Mouse (Mus musculus): Measurements from ENCODE around the gene Atp8a1.

The Atp8a1 gene

DNA sequence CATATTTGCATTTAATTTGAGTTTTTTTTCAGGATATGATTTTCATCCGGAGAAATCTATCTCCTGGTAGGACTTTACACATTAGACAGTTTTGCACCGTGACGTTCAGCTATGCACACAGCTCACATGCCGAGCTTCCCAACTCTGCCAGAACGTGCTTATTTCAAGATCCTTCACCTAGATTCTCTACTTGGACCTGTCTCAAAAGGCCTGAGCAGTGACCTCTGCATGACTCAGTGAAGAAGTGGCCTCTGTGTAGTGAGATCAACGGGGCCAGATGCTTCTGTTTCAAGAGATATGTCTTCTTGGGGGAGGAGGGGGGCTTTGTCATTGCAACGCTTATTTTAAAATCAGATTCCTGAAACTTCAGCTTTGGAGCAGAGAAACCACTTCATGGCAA, 64.5 kb downstream of the Atp8a1 start:
- ATAC-seq (ENCODE audit: insufficient number of reproducible peaks, low FRiP score, low TSS enrichment): no peak

DNA sequence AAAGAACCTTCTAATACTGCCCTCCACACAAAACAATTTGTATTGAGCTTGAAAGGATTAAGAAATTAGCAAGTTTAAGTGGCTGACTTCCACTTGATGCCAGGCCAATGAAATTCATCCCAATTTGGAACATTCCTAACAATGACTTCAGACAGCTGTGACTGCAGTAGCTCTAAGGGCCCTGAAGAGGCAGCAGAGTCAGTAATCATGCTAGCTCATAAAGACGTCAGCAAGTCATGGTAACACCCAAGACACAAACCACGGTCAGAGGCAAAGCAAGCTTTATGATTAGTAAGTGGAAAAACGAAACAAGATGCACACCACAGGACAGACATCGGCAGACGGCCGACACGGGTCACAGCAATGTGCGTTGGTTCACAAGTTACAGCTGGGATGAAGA, 69.2 kb downstream of the Atp8a1 start:
- peak; percentile 82 for ATAC-seq (ENCODE audit: insufficient number of reproducible peaks, low FRiP score, low TSS enrichment)

GRCm38 (mm10) chr5:67774186-67774585, 73.0 kb downstream of the Atp8a1 start:
- ATAC-seq (ENCODE audit: insufficient number of reproducible peaks, low FRiP score, low TSS enrichment): no peak

DNA sequence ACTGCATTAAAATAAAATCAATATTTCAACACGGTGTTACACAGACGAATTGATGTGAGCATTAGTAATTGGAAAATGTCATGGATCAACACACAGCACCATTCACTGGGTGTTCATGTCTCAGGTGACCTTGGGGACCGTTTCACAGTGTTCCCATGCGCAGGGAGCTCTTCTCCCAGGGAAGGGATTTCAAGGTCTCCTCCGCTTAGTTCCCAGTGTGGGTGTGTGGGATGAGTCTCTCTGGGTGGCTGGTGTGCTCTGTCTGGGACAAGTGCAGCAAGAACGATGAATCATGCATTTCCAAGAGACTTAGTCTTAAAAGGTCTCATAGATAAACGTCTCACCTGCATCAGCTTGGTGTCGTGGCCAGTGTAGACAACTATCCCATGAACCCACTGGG, 78.5 kb downstream of the Atp8a1 start:
- no peak for ATAC-seq (ENCODE audit: insufficient number of reproducible peaks, low FRiP score, low TSS enrichment)

GRCm38 (mm10) chr5:67764798-67765197, 82.4 kb downstream of the Atp8a1 start:
- ATAC-seq (ENCODE audit: insufficient number of reproducible peaks, low FRiP score, low TSS enrichment): no peak

GRCm38 (mm10) chr5:67758126-67758525, 89.1 kb downstream of the Atp8a1 start:
- no peak for ATAC-seq (ENCODE audit: insufficient number of reproducible peaks, low FRiP score, low TSS enrichment)

DNA sequence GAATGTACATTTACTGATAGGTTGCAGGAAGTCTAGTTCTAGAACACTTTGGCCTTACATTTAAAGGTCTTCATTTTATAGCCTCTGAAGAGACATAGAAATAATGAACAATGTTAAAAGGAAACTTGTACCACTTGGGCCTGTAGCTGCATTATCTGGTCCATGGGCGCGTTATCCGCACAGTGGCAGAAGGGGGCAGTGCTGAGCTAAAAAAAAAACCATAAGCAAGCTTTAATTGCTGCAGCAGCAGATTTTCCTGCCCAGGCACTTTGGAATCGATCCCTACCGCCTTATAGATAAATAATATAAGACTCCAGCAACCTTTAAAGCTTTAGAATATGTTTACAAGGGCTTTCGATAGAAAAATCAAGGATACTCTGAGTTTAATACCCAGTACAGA, 91.1 kb downstream of the Atp8a1 start:
- ATAC-seq (ENCODE audit: insufficient number of reproducible peaks, low FRiP score, low TSS enrichment): no peak

DNA sequence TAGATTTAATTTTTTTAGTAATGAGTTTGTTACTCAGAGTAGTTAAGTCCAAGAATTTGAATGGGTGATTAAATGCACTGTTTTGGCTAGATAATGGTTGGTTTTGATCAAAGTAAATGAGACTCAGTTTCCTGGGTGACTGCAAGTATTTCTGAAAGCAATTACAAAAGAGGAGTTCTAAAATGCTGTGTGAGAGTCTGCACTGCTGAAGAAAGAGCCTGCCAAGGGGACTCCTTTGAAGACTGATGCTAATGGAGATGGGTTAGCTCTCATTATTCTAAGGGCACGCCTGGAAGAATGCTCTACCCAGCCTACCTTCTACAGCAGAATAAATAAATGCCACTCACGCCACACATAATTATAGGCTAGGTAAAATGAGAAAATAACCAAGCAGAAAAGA, 94.2 kb downstream of the Atp8a1 start:
- ATAC-seq (ENCODE audit: insufficient number of reproducible peaks, low FRiP score, low TSS enrichment): no peak

GRCm38 (mm10) chr5:67752629-67753028, 94.6 kb downstream of the Atp8a1 start:
- peak; percentile 43; the same call in 1 of the 2 replicates for ATAC-seq (ENCODE audit: insufficient number of reproducible peaks, low FRiP score, low TSS enrichment)

GRCm38 (mm10) chr5:67752007-67752406, 95.2 kb downstream of the Atp8a1 start:
- peak; percentile 74 for ATAC-seq (ENCODE audit: insufficient number of reproducible peaks, low FRiP score, low TSS enrichment)

DNA sequence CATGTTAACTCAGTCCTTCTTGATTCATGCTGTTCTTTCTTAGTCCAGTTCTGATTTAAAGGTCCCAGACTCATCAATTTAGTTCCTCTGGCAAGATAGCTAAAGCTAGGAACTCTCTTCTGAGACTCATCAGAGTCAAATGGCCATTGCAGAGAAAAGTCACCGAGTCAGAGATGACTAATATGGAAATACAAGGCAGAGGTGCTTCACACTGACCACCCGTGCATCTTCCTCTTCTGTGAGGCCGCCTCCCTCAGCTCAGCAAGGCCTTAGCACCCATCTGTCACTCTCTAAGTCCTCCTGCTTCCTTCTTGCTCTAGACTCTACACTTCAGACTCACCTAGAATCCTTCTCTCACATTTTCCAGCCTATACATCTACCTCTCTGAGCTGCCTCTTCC, 108.0 kb downstream of the Atp8a1 start:
- ATAC-seq (ENCODE audit: insufficient number of reproducible peaks, low FRiP score, low TSS enrichment): no peak

DNA sequence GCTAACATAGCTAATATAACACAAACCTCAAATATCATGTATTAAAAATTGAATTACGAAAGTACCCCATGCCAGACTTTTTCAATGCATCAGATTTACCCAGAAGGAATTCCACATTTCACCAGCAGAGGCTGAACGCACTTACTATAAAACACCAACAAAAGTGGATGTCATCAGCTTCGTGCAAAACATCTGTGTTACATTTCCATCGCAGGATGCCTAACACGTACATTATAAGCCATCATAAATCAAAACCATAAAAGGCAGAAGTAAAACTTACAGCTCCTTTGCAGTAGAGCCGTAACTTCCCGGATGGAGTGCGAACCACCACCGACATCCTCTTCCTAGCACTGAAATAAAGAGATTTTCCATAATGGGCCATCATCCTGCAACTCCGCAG, 109.1 kb downstream of the Atp8a1 start:
- ATAC-seq (ENCODE audit: insufficient number of reproducible peaks, low FRiP score, low TSS enrichment): no peak

- ATAC-seq (ENCODE audit: insufficient number of reproducible peaks, low FRiP score, low TSS enrichment): peak; percentile 62
Measured at GRCm38 (mm10) chr5:67735771-67736170, 111.5 kb downstream of the Atp8a1 start.

- no peak for ATAC-seq (ENCODE audit: insufficient number of reproducible peaks, low FRiP score, low TSS enrichment)
Measured at GRCm38 (mm10) chr5:67733551-67734258, 113.5 kb downstream of the Atp8a1 start.

DNA sequence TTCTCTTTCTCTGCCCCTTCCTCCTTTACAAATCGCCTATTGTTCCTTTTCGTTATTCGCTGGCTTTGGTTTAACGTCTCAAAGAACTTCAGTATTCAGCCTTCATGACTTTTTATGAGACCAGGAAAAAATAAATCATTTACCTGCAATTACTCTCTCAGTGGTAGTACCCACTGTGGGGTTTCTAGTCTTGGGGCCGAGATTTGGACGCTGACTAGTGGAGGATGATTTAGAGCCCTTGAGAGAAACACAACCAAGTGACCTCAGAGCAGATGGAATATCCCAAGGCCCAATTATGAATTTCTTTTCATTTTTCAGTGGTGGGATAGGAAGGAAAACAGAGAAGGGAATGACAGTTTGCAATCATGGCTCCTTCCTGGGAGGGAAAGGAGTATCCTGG, 114.1 kb downstream of the Atp8a1 start:
- no peak for ATAC-seq (ENCODE audit: insufficient number of reproducible peaks, low FRiP score, low TSS enrichment)

DNA sequence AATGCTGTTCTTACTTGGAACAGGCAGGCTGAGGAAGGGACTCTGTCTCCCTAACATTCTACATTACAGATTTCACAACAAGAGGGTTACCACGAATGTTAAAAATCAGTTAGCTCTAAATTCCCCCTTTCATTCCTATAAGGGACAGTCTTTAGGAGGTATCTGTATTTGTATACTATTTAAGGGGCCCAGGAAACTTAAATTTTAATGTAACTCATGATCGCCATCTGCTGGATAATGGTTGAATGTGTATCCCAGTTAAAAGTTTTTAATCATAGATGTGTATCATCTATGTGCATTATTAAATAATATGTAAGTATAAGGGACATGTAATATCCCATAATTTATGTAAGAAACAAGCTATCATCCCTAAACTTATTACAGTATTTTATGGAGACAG, 119.5 kb downstream of the Atp8a1 start:
- ATAC-seq (ENCODE audit: insufficient number of reproducible peaks, low FRiP score, low TSS enrichment): no peak

DNA sequence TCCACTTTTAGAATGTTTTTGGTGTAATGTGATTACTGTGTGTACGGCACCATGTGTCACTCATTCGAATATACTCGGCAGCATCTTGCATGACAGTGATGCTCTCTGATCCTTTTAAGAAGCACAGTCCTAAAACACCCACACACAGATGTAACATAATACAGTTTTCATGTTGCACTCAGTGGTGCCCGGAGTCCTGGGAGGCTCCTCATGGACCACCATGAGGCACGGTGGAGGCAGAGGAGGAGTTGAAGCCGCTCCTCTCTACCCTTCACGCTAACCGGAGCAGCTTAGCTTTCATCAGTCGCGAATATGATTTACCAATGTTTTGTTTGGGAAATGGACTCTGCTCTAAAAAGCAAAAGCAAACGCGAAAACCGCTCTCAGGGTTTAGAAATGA, 120.4 kb downstream of the Atp8a1 start:
- ATAC-seq (ENCODE audit: insufficient number of reproducible peaks, low FRiP score, low TSS enrichment): no peak

GRCm38 (mm10) chr5:67701641-67702040, 145.6 kb downstream of the Atp8a1 start:
- no peak for ATAC-seq (ENCODE audit: insufficient number of reproducible peaks, low FRiP score, low TSS enrichment)

GRCm38 (mm10) chr5:67699418-67699817, 147.8 kb downstream of the Atp8a1 start:
- ATAC-seq (ENCODE audit: insufficient number of reproducible peaks, low FRiP score, low TSS enrichment): no peak

DNA sequence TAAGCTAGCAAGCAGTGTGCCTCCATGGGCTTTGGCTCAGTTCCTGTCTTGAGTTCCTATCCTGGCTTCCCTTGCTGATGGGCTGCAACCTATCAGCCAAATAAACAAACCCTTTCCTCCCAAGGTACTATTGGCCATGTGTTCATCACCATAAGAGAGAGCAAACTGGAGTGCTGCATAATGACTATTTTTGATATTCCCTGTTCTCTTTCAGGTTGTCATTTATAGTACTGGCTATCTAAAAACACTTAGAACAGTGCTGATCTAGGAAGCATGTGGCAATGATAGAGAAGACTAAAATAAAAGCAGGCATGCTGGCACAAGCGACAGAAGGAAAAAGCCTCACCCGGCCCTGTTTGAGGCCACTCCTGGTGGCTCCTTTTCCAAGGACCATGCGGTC, 149.1 kb downstream of the Atp8a1 start:
- ATAC-seq (ENCODE audit: insufficient number of reproducible peaks, low FRiP score, low TSS enrichment): no peak

- peak; percentile 54 for ATAC-seq (ENCODE audit: insufficient number of reproducible peaks, low FRiP score, low TSS enrichment)
Measured at GRCm38 (mm10) chr5:67696741-67697596, 150.3 kb downstream of the Atp8a1 start.

Data from cerebellum, adult (tissue).